Mouse (Mus musculus) kidney, postnatal 25 days (tissue): ENCODE measurements at regions not wholly inside any gene's neighbourhood (a gene's known extent, or its start where the extent isn't known, plus 50 kb on each side); places are given as distances from the start of the nearest gene placed in this dataset.

Source experiments
- DNase-seq, 2 experiments: peaks; one replicate each; pipeline ENCODE4 v3.0.0; 2021; ENCODE audit warnings: mixed read lengths in 2 of 2

- no peak for DNase-seq
Measured at GRCm38 (mm10) chr7:82921722-82922121, 54.6 kb downstream of the Mex3b start.

- DNase-seq: no peak
Measured at GRCm38 (mm10) chr7:82923220-82924071, 56.3 kb downstream of the Mex3b start.

DNA sequence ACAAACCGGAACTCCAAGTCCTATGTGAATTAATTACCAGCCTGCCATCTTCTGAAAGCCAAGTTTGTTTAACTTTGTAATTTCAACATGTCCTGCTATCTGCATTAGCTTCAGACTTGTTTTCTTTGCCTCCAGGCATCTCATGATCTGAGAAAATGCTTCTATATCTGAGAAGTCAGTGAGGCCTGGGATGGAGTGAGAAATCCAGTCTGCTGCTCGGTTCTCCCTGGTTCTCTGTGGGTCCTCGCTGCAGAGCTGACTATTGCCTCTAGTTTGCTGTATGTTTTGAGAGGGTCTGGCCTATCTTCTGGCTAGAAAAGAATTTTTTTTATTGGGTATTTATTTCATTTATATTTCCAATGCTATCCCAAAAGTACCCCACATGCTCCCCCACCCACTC is 57.0 kb downstream of the Mex3b start:
- DNase-seq: no peak

GRCm38 (mm10) chr7:82938311-82938710 is 71.2 kb downstream of the Mex3b start:
- DNase-seq: no peak

DNA sequence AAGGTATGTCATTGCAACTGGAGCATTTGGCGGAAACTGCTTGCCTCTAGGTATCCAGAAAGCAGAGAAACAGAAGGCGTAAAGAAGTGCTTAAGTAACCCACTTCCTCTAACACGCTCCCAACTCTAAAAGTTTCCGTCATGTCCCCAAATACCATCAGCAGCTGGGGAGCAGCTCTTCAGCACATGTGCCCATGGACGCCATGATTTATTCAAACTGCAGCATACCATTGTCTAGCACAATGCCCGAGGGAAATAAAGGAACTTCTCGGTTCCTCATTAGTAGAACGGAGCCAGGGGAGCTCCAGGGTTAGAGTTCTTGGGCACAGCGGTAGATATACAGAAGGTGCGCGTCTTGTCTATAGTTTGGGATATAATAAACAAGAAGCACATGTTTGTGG is 72.4 kb downstream of the Mex3b start:
- no peak for DNase-seq

DNA sequence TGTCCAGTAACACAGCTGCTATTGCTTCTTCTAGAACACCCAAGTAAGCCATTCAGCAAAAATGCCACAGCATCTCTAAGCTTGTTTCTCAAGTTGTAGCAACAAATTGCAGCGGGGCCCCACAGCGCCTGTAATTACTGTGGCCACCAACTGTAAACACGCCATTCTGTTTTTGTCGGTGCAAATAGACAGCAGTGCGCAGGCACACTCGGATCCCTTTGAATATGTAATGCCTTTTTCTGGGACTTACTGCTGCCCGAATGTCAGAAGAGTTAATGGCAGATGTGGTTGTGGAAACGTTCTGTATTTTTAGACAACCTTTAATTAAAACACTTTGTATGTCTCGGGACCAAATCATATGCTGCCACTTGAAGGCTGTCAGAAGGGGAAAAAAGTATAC is 76.2 kb downstream of the Mex3b start:
- DNase-seq: no peak

- no peak for DNase-seq
Measured at GRCm38 (mm10) chr7:82943797-82944196, 76.7 kb downstream of the Mex3b start.

- no peak for DNase-seq
Measured at GRCm38 (mm10) chr7:82949372-82949771, 82.2 kb downstream of the Mex3b start.

- no peak for DNase-seq
Measured at GRCm38 (mm10) chr7:82957208-82957977, 90.3 kb downstream of the Mex3b start.

DNA sequence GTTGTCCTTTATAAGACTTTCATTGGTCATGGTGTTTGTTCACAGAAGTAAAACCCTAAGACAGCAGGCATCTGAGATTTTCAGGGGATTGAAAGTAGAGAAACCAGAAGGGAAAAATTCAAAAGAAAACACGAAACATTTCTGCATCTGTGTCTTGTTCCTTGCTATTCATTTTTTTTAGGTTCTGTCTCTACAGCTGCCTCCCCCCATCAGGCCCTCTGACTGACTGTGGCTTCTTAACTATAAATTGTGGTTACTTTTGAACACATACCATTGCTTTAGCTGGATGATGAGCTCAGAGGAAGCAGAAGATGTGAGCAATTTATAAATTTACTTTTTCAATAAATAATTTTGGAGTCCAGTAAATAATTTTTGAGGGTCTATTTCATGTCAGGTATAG is 103.5 kb downstream of the Mex3b start:
- no peak for DNase-seq

DNA sequence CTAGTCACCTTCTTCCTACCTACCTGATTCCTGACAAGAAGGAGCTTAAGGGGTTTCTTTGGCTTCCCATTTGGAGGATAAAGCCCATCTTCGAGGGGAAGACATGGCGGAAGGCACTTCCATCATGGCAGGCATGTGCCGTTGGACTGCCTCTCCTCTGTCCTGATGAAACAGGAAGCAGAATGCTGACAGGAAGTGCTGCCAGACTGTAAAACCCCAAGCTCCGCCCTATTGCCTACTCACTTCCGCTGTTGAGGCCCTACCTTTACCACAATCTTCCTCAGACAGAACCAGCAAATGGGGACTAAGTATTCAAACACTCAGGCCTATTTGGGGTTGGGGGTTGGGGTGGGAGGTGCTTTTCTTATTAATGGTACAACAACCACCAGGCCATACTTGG is 104.1 kb downstream of the Mex3b start:
- no peak for DNase-seq

GRCm38 (mm10) chr7:82972214-82973006 is 105.3 kb downstream of the Mex3b start:
- no peak for DNase-seq

GRCm38 (mm10) chr7:82990708-82991107 is 123.6 kb downstream of the Mex3b start:
- DNase-seq: no peak

DNA sequence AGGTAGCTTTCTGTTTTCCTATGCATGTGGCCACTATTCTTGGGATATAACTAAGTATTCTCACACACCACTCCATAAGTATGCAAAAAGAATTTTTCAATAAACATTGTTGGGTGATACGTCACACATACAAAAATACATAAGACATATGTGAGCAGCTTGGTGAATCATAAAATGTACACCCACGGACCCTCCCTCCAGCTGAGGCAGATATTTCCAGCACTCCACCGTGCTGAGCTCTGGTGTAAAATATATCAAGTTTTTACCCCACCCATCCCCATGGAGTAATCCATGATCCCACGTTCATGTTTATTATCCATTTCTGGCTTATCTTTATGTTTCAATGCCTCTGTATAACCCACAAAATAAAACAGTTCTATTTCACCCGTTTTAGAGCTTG is 126.0 kb downstream of the Mex3b start:
- DNase-seq: no peak

- no peak for DNase-seq
Measured at GRCm38 (mm10) chr7:82998848-82999247, 131.7 kb downstream of the Mex3b start.

DNA sequence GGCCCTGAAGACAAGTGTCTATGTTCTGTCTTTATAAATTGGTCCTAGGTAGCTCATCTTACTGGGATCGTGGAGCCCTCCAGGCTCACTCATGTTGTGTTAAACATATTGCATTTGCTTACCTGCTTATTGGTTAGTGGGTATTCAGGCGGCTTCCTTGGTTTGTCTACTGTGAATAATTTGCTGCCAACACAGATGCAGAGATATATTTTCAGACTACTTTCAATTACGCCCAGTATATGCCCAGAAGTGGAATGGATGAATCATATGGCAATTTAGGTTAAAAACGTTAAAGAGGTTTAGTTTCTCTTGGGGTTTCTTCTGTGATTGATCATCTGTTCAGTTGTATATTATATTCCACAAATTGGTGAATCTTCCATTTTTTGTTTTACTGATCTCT is 140.4 kb downstream of the Mex3b start:
- no peak for DNase-seq

GRCm38 (mm10) chr7:83012145-83012544 is 145.0 kb downstream of the Mex3b start:
- no peak for DNase-seq

DNA sequence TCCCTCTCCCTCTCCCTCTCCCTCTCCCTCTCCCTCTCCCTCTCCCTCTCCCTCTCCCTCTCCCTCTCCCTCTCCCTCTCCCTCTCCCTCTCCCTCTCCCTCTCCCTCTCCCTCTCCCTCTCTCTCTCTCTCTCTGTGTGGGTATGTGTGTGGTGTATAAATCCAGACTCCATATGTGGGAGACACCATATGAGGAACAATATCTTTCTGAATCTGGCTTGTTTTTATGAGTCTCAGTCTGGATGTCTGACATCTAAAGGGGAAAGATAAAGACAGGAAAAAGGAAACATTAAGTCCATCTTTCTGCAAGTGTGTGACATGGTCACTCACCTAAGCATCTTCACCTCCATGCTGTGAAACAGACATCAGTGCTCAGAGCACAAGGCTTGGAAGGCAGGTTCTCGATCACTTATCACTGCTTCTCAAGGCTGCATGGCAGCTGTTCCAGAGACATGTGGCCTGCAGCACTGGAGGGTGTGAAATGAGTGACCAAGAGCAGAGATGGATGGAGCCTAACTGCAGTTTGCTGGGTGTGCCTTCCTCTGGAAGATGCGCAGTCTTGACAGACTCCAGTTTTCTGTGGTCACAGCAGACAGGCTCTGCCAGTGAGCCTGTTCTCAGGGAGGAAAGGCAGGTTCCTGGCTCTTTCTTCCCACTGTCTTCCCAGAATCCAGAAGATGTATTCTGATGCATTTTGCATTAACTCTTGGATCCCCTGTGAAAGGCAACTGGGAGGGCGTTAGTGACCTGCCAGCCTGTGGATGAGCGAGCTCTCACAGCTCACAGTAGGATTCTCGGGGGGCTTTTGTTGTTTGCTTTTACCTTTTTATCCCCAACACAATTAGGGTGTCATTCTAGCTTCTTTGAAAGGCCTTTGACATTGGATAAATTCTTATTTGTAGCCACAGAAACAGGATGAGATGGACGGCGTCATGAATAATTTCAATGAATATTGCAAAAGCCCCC is 147.9 kb downstream of the Mex3b start:
- no peak for DNase-seq

GRCm38 (mm10) chr7:83015756-83016155 is 148.6 kb downstream of the Mex3b start:
- DNase-seq: no peak

- DNase-seq: no peak
Measured at GRCm38 (mm10) chr7:83016566-83016965, 149.4 kb downstream of the Mex3b start.

GRCm38 (mm10) chr7:83020584-83020983 is 153.5 kb downstream of the Mex3b start:
- no peak for DNase-seq

DNA sequence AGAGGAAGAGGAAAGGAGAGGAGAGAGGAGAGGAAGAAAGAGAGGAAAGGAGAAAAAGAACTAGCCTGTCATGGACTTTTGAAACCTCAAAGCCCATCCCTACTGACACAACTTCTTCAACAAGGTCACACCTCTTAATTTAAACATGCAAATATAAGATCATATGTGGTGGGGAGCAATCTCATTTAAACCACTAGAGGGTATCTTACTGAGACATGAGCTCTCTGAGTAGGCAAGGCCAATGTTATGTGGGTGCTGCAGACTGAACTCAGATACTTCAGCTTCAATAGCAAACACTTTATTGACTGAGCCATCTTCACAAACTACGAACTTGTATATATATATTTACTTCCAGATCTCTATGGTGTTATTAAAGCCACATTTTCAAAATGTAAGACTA is 156.9 kb downstream of the Mex3b start:
- no peak for DNase-seq
